Mouse (Mus musculus) left cerebral cortex, postnatal 4 days (tissue): ENCODE measurements at regions not wholly inside any gene's neighbourhood (a gene's known extent, or its start where the extent isn't known, plus 50 kb on each side); places are given as distances from the start of the nearest gene placed in this dataset.

ENCODE experiments used
- DNase-seq: peaks from one replicate; pipeline ENCODE4 v3.0.0-alpha.2; 2022
- intact Hi-C: fragments of 180-260 bp; cut with DNase I; formaldehyde crosslinking; loops from one replicate; pipeline ENCODE4 v1.15.1; 2025

DNA sequence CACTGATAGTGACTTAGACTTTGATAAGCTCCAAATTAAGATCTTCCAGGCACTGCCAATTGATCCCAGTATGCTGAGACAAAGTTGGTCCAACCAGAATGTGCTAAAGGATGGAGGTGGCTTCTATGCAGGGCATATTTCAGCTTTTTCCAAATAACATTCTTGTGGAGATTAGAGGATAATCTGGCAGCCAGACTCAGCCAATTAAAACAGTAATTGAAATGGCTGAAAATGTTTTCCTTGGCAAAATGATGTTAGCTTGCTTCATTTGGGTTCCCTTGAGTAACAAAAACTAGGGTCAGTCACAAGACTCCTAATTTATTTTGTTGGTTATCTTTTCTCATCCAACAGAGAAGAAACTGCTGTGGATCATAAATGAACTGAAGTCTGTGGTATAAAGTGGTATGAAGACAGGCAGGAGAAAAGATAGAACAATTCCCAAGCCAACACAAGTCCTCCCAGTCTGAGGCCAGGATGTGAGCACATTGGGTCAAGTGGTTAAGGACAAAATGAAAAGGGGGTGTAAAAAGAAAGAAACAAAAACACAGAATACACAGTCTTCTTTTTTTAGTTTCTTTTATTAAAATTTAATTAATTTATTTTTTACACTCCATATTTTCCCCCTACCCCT, 161.4 kb upstream of the Ccn2 start:
- DNase-seq = no peak
- intact Hi-C loops = no loop called here

DNA sequence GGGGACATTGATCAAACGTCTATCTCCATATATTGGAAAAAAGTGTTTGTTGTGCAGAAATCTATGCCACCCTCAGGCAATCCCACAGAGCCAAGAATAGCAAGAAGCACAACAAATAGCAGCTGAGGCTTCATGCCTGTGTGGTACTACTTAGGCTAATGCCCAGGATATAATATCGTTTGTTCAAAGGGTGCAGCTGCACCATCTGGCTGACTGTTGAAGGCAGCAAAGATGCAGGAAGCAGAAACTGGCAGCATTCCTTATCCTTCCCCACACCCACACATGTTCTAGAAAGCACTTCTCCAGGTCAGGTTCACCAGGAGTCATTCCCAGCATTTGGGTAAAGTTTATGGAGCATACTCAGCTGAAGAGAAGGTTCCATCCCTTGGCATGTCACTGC, 158.1 kb upstream of the Ccn2 start:
- intact Hi-C loops = no loop called here
- DNase-seq = no peak

DNA sequence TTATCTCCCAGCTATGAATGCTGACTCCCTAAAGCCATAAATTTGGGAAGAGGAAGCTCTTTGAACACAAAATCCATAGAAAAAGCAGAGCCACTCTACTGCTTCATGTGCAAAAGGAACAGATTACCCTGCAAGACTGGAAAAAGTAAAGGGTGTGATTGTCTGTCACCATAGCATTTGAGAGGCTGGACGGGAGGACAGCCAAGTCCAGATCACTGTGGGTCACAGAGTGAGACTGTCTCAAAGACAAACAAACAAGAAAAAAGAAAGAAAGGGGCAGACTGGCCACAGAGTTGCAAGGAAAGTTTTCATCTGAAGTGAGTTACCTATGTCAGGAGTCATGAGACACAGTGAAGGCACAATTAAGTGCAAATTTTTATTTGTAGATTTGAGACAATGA, 150.7 kb upstream of the Ccn2 start:
- no peak for DNase-seq
- intact Hi-C loops = no loop called here

DNA sequence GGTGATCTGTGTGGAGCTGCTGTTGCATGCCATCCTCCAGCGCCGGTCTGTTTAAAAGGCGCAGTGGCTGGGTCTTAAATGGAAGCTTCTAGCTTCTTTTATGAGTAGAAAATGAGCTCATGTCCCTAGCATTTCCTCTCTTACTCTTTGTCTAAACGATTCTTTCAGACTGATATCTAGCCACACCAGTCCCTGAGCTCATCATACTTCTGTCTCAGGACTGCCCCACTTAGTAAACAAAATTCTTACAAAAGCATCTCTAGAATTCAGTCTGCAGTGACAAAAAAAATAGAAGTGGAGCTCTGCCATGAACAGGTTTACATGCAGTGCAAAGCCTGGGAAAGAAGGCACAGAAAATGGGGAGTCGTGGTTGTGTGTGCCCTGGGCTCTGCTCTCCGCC, 150.2 kb upstream of the Ccn2 start:
- intact Hi-C loops = no loop called here
- no peak for DNase-seq

DNA sequence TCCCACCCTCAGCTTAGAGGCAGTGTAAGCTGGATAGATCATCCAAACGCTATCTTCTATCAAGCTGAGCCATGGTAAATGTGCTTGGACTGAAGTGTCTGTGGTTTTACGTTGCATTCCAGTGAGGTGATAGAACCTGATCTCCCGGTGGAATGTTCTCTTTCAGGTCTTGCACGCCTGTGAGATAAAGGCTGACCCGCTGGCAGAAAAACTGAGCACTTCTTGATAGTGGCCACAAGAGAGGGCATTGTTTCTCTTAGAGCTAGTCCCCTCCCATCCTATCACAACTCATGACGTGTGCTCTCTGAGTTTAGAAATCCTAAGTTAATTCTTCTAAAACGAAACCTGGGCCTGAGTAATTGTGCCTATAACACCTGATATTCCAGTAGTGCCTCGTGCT, 149.1 kb upstream of the Ccn2 start:
- no peak for DNase-seq
- intact Hi-C loops = no loop called here

DNA sequence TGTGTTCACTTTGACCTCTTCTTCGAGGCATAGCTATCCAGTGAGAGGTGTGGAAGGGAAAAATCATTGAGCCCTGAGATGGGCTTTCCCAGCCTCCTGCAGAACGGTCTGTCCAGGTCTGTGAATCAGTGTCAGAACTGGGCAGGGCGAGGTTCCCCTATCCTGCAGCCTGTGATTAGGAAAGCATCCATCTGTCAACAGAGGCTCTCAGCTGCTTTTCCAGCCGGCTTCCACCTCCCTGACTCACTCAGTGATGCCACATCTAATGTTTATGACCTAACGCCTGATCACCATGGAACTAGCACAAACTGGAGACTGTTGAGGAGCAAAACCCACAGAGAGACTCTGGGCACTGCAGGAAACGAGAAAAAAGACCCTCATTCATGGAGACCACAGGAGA, 148.1 kb upstream of the Ccn2 start:
- intact Hi-C loops = no loop called here
- no peak for DNase-seq

DNA sequence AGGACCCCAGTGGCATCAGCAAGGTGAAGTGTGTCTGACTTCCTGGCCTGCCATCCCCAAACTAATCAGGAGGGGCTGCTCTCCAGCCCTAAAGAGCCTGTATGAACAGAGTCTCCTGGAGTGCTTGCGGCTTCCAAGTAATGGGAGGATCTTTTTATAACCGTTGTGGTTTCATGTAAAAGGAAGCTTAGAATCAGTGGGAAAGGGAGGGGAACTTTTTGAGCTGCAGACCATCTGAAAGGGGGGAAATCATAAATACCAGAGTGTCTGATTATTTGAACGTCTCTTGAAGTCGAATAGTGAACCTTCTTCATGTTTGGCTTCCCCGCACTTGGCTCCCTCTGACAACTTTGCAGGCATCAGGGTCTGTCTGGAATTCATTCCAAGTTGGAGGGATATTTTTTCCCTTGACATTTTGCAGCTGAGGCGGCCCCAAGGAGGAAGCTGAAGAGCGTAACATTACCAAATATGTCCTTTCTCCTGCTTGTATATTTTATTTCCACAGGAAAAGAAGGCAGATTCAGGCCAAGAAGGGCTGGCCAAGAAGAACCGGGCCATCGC, 147.2 kb upstream of the Ccn2 start:
- intact Hi-C loops = no loop called here
- DNase-seq = no peak

DNA sequence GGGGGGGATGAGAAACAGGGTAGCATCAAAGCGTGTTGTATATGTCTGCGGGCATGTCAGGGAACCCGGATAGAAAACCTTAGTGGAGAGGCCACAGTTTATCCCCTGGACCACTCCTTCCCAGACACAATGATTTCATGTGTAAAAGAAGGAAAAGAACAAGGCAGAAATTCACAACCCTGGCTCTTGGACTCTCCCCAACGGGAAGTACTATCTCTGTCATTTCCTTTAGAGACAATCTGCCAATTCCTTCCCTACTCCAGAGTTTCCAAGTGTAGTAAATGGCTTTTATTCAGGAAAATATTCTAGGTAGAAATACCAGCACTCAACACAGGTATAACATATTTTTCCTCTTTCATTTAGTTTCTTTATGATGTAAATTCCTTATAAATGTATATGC, 141.7 kb upstream of the Ccn2 start:
- DNase-seq = no peak
- intact Hi-C loops = no loop called here

DNA sequence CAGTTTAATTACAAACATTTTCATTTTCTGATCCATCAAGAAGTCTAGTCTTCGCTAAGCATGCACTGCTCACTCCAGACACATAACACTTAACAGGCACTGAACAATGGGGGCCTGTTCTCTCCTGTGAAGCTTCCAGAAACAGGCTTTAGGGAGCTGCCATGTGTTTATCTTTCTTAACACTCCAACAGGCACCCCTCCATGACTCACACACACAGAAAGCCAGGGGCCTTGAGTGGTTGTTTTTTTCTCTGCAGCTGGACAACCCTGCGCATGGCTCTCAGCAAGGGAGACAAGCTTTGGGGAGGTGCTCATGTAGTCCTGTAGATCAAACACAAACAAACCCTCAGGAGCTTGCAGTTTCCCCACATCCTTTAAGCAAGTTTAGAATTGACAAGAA, 136.6 kb upstream of the Ccn2 start:
- no peak for DNase-seq
- intact Hi-C loops = no loop called here

DNA sequence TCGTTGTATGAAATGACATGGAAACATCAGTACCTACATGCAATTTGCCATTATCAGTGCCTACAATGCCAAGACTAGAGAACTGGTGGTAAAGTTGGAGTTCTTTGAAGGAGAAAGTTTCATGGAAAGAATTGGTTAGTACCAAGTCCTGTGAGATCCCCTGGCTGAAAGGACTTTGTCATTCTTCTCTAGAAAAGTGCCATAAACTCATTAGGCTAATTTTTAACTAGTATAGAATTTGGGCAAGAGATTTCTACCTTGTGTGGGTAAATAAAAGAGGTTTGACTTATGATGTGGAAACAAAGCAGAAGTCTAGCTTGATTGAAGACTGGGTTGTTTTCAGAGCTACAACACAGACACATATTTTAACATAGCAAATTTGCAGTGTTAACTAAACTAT, 131.4 kb upstream of the Ccn2 start:
- DNase-seq = no peak
- intact Hi-C loops = no loop called here

DNA sequence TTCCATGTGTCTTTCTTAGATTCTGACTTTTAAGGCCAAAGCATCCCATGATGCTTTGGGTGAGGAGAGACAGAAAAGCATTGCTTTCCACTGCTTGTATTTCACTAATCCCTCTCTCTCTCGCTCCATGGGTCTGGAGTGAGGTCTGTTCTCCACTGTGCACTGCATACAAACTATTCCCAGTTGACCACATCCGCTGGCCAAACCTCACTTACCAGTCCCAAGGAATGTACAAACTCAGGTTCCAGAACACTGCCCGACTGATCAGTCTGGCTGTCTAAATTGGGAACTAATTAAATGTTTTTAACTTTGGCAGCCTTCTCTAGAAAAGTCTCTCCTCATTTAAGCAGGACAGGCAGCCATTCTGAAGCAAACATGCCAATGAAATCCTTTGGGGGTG, 130.9 kb upstream of the Ccn2 start:
- DNase-seq = no peak
- intact Hi-C loops = no loop called here

DNA sequence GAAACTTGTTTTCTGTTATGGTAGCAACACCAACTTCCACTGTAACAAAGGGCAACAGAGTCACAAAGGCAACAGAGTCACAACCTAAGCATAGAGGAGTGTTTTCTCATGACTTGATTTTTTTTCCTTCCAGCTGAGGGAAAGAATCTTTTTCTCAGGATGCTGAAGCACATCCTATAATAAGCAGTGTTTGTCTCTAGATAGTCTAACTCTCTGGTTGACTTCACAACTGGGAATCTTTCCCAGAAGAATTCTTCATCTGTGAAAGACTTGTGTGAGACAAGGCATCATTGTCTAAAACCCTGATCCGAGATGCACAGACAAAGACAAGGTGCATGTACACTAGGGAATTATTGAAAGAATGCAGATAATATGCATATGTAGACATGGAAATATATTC, 125.5 kb upstream of the Ccn2 start:
- intact Hi-C loops = no loop called here
- DNase-seq = no peak

DNA sequence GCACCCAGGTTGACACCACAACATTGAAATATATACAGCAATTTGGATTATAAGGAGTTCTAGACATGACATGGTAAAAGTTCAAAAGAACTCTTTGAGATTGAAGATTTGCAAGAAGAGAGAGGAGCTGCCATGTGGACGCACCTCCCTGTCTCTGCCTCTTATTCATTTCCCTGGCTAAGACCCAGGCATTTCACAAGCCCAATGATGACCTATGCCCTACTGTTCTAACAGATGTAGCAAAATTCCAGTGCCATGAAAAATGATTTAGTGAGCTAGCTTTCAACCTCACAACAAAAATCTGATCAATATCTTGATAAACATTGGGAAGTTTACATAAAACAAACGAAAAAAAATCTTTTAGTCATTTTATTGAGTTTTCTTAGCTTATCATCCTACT, 123.7 kb upstream of the Ccn2 start:
- intact Hi-C loops = no loop called here
- no peak for DNase-seq

DNA sequence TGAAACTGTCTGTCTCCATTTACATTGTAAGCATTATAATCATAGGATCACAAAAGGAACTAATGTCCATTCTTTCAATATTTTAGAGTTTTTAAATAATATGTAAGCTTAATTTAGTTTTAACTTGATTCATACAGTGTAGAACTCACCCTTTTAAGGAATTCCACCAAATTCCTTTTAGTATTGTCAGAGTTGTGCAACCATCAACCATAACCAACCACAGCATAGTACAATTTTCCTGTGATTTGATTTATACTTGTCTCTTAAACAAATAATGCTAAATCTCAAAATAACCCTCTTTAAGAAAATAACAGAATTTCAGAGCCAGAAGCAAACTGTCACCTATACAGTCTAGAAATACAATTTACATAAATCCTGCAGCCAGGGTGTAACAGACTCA, 119.0 kb upstream of the Ccn2 start:
- intact Hi-C loops = no loop called here
- DNase-seq = no peak

DNA sequence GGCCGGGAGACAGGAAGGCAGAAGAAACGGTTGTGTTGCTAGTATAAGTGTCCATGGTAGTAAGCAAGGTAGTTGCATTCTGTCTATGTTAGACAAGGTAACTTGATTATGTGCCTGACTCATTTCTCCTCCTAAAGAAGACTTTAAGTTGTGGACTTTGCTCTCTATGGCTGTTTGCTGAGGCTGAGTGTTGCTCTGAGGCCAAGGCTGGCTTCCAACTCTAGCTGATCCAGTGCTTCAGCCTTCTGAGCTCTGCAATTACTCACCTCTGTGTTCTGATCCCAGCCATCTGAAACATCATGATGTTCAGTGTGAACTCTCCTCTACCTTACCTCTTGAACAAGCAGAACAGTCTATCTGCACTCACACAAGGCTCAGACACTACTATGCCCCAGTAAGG, 116.7 kb upstream of the Ccn2 start:
- intact Hi-C loops = no loop called here
- no peak for DNase-seq

DNA sequence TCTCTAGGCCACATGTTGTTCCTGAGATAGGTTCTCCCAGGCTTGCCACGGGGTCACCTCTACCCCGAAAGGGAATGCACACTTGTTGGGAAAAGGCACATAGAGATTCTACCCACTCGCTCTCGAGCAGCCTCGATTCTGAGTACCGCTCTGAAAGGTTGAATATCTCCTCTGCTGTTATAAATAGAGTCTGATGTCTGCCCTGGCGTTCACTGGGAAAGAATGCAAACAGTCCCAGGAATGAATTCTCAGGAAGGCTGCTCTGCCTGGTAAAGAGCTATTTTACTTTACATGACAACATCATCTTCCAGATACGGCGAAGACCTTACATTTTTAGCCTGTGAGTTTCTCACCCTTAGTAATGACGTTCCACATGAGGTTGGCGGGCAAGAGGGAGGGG, 116.1 kb upstream of the Ccn2 start:
- no peak for DNase-seq
- intact Hi-C loops = no loop called here

DNA sequence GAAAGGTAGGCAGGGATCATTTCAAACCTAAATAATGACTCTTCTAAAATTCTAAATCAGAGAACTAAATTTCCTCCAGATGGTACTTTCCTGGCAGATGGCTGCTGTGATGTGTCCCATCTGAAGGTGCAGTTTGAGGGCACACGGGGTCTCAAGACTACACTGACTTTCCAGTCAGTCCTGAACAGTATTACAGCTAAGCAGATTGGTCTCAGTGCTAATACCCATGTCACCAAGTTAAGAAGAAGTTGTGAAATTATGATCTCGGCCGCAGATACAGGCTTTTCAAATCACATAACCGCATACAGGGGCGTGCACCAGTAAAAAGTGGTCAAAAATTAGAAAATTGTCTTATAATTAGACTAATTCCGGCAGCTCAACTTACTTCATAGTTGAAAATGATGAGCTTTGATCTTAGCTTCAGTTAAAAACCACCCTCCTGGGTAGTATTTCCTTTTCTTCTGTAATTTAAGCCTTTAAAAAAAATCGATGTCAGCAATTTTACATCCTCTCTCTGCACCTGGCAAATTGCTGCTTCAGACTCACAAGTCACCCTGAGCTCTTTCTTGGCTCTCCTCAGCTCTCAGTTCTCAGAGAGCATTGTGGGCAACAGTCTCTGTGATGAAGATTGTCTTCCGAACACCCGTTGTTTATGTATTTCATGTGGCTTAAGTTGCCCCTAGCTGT, 113.2 kb upstream of the Ccn2 start:
- intact Hi-C loops = no loop called here
- no peak for DNase-seq

DNA sequence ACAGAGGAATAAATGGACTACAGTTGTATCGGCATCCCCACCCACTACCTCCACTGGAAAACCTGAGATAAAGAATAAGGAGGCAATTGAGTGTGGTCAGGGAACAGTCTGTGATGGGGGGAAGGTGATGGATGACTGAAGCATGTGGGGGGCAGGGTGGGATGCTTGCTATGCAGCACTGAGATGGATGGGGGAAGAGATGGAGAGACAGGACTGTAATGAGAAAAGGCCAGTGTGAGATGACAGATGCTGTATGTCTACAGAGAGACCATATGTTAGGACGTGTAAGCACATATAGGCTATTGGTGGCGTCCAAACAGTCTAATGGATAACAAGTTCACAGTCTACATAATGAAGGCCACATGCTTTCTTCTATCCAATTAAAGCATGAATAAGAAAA, 112.2 kb upstream of the Ccn2 start:
- intact Hi-C loops = no loop called here
- DNase-seq = no peak

DNA sequence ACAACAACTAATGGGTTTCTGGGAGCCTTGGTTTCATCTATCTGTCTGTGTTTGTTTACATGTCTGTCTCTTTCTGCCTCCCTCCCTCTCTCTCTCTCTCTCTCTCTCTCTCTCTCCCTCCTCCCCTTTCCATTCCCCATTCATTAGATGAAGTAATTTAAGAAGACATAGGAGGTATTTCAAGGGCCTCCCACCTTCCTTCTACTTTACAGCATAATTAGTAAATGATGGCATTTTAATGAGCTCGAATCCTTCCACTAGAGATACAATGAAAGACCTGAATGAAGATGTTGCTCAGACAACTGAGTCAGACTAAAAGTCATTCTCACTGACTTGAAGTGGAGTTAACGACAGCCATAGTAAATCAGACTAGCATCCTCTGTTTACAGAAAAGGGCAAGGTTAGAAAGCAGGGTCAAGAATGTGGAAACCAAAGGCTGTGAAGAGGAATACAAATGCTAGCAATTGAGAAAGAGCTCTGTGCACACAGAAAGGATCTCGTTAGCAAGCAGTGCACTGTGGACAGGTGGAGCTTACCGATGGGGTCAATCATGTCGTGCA, 111.1 kb upstream of the Ccn2 start:
- intact Hi-C loops = no loop called here

DNA sequence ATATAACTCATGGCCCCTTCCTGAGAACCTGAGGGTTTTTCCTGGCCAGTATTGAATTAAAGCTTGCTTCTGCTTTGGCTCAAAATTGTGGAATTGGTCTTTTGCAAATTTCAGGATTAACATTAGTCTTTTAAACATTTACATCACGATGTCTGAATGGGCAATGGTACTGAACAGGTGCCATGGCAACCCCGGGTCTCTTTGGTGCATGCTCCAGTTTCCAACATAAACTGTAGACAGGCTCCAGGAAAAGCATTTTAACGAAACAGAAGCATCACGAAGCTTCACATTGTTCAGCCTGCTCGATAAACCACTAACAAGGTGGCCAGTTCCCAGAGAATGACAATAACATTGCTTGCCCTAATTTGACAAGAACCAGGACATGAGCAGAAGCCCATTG, 109.8 kb upstream of the Ccn2 start:
- intact Hi-C loops = no loop called here
- DNase-seq = no peak

More for the DNA sequence above, 111.1 kb upstream of the Ccn2 start:
- DNase-seq = no peak

DNA sequence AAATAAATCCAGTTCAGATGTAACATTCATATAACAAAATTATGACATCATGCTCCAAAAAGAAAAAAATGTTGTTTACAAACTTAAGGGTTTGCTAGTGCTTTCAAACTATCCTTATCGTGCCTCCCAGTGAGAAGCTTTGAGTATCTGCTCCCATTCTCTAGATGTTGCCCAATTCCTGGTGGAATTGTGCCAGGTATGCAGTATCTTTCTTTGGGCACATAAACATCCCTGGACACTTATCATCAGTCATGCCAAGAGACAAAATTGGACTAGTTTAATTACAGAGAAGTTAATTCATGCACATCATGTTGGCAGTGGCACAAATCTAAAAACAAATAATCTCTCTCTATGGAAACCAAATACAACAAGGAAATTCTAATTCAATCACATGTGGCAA, 109.0 kb upstream of the Ccn2 start:
- intact Hi-C loops = no loop called here
- DNase-seq = no peak

DNA sequence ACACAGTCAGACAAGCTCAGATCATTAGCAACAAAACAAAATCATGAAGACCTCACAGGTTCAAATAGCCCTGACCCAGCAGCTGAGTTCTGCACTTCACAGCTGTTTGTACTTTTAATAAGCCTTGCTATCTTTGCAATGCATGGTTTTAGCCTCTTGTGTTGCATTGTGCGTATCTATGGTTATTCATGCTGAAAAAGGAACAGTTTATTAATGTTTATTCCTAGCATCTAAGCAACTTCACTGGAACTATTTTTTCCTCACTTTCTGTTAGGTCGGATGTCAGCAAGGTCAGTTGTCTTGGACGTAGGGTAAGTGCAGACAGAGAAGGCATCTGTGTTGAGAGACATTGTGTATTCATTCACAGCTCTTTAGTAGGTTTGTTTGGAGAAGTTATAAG, 107.3 kb upstream of the Ccn2 start:
- DNase-seq = no peak
- intact Hi-C loops = no loop called here

DNA sequence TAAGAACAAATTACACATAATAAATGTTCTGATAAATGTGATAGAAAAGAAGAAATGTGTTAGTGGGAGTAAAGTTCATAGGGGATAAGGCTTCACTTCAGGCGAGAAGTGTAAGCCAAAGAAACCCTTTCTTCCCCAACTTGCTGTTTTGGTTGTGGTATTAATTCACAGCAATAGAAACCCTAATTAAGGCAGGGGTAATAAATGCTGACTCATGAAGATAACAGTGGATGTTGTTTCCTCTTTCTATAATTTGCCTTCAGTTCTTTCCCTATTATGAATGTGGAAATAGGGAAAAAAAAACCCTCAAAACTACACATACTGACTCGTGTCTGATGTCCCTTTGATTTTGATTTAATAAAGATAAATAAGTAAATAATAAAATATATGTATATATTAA, 104.8 kb upstream of the Ccn2 start:
- DNase-seq = no peak
- intact Hi-C loops = no loop called here
